Mouse (Mus musculus) cerebellum, adult 9-10 months (tissue): ENCODE results near the gene Krtap16-1.

Source experiments
- DNase-seq: peaks from one replicate; pipeline ENCODE4 v3.0.0; 2022

Gene Krtap16-1

DNA sequence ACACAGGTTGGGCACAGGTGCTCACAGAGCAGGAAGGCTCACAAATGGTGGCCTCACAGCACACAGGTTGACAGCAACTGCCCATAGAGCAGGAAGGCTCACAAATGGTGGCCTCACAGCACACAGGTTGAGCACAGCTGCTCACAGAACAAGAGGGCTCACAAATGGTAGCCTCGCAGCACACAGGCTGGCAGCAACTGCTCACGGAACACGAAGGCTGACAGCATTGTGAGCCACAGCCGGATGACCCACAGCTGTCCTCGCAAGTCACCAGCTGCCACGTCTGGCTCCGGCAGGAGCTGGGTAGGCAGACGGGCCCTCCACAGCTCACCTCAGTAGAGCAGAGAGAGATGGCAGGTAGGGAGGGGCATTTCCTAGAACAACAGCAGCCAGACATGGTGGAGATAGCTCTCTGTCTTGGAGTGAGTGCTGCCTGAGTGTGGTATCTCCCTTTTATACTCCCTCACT, at the start of gene Krtap16-1:
Gene Krtap16-1 (minus strand): TSS at position 418 of the 468 bp plus-strand sequence.
- no peak for DNase-seq

DNA sequence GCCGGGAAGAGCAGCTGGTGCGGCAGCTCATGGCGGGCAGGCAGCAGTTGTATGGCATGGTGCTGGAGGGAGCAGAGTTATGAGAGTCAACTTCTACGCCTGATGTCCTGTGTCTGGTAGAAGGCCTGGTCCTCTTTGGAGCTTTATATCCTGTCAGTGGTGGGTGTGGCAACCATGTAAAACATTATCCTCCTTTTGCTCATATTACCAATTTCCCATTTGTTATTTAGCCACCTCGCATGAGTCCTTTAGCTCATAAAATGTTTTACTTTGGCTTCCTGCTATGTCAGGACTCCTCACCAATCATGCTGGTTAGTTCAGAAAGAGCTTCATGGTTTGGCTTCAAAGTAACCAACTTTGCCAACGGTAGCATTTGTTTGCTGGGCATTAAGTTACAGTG, 43.4 kb upstream of the Krtap16-1 start, which contains the start of gene Krt33b:
Gene Krt33b (minus strand): TSS at position 101 of the 400 bp plus-strand sequence.
- no peak for DNase-seq

DNA sequence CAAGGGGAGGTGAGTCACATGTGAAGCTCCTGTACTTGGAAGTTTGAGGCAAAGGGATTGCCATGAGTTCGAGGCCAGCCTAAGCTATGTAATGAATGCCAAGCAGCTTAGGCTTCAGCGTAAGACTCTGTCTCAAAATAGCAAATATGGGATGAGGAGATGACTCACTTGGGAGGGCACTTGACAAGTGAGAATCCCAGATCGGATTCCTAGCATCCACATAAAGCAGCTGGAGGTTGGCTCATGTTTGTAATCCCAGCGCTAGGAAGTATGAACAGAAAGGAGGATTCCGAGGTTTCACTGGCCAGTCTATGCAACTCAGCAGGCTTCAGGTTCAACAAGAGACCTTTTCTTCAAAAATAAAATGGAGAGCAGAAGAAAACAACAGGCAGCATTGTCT, 35.0 kb upstream of the Krtap16-1 start:
- DNase-seq: no peak

DNA sequence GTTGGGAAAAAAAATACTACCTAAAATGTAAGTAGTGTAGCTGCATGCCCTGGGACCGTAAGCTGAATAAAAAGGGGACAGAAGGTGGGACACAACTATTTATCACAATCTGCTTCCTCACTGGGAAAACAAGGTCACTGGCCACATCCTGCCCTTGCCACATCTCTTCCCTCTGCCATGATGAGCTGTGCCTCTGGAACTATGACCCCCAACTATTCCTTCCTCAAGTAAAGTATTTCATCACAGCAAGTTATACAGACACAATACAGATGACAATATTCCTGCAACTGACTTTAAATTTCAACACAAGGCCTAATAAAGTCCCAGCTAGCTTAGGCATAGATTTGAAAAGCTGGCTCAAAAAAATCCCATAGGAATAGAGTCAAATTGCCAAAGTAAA, 33.1 kb upstream of the Krtap16-1 start:
- DNase-seq: no peak

DNA sequence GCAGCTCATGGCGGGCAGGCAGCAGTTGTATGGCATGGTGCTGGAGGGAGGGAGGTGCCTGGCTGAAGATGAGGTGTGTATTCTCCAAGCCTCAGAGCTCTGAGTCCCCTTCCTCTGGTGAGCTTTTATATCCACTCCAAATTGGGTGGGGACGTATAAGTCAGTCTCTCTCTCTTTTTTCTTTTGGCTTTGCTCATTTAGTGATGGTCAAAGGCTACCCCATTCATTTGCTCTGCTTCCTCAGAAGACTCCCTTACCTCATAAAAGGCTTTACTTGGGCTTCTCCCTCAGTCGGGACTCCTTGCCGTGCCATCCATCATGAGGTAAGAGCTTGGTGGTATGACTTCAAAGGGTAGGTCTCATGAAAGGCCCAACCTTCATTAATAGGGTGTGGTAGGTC, 29.7 kb upstream of the Krtap16-1 start, which contains the start of gene Krt33a:
Gene Krt33a (minus strand): TSS at position 101 of the 400 bp plus-strand sequence.
- DNase-seq: no peak

DNA sequence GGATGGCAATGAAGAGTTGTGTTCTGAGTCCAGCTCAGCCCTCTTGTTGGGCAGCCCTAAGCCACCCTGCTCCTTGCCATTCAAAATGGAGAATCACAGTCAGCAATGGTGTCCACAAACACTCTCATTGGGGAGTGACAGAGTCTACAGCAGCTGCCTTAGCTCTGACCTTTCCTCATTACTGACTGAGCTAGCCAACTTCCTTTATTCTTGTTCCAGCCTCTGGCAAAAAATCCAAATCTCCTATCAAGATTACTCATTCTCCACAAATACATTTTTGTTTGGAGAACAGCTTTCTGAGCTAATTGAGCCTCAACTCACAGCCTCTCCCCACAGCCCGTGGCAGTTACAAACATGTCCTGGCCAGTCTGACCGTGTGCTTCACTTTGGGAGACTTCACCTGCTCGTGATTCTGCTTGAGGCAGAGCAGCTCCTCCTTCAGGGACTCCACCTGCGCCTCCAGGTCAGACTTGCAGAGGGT, 27.3 kb upstream of the Krtap16-1 start:
- DNase-seq: no peak

DNA sequence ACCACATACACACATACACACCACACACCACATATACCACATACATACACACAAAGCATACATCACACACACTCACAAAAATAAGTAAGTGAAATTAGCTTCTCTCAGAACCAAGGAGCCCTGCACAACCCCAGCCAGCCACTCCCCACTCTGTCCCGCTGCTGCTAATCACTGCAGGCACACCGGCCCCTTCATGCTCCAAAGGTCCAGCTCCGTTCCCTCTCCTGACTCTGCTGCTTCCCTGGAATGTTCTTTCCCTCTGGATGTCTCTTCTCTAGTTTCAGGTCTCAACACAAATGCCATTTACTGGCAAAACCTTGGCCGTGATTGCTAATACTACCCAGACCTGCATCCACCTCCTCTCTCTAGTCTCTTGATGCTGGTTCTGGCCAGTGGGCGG, 24.3 kb upstream of the Krtap16-1 start:
- no peak for DNase-seq

DNA sequence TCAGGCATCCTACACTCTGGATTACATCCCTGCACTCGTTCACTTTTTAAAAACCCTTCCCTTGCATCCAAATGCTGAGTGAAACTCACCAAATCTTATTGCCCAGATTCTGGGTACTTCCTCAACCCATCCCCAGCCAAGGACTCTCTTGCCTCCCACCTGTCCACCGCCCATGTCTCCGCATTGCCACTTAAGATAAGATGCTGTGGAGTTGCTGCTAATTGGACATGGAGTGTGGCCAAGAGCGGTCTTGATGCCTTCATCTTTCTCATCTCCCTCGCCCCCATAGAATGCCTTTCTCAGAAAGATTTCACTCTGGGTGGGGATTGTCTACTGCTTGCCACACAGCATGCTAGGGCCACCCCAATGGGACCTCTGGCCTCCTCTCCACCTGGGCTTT, 21.9 kb upstream of the Krtap16-1 start:
- no peak for DNase-seq

DNA sequence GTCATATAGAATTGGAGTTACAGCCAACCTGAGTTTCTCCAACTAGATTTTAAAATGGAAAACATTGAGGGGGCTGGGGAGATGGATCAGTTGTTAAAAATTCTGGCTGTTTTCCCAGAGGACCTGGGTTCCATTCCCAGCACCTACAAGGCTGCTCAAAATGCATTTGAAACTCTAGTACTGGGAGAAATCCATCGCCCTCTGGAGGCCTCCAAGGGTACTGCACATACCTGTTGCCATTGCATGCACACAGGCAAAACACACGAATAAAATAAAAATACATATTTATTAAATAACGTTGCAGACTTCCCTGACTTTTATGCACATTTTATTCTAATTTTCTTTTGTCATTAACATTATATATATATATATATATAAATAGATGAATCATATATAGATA, 20.2 kb upstream of the Krtap16-1 start:
- DNase-seq: no peak

DNA sequence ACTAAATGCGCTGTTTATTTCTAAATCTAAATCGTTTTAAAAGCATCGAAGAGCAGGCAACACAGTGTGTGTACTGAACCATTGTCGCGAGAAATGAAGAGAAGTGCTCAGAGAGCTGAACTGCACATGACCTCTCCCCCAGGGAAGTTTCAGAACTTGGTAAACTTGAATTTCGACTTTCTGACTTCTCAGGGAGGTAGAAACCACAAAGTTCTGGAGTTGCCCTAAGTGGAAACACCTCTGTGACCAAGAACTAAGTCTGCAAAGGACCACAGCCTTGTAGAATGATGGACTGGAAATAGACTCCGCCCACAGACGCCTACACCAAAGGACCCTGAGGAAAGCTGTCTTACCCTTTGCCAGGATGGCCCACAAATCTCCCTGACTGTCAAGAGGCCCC, 19.5 kb upstream of the Krtap16-1 start:
- no peak for DNase-seq

DNA sequence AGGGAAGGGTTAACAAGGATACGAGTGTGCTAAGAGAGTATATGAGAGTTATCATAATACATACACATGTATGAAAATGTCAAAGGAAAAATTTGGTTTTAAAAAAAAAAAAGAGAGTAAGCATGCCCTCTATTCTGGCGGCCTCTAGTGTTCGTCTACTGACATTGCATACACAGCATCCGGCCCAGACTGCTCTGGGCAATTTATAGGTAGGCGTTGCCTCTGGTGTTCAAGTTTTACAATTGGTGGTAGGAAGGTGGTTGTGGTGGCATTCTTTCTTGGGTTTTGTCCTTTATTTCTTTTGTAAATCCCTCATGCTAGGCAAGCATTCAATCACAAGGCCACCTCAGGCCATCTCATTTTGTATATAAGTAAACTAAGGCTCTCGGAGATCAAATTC, 18.4 kb upstream of the Krtap16-1 start:
- peak; percentile 68 for DNase-seq

DNA sequence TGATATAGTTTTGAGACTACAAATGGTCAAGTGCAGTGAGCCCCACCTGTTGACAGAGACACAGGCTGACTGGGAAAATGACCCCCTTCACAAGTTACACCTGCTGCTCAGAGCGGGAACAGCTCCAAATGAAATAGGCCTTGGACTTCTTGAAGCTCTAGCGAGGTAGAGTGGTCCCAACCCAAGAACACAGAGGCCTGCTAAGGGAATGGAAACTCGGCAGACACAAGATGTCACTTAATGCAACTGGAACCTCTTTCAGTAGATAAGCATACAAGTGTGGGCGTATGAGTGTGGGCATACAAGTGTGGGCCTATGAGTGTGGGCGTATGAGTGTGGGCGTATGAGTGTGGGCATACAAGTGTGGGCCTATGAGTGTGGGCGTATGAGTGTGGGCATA, 12.7 kb upstream of the Krtap16-1 start:
- DNase-seq: no peak

DNA sequence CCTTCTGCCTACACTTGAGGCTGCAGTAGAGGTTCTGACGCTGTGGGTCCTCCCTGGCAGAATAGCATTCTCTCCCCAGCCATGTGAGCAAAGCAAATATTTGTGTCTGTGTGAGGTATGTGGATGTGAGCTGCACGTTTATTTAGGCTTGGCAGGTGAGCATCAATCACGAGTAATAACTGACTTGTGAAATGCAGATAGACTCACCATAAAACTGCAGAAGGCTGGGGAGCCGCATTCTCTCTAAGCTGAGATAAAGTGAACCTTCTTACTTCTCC, 7.9 kb upstream of the Krtap16-1 start:
- DNase-seq: no peak

DNA sequence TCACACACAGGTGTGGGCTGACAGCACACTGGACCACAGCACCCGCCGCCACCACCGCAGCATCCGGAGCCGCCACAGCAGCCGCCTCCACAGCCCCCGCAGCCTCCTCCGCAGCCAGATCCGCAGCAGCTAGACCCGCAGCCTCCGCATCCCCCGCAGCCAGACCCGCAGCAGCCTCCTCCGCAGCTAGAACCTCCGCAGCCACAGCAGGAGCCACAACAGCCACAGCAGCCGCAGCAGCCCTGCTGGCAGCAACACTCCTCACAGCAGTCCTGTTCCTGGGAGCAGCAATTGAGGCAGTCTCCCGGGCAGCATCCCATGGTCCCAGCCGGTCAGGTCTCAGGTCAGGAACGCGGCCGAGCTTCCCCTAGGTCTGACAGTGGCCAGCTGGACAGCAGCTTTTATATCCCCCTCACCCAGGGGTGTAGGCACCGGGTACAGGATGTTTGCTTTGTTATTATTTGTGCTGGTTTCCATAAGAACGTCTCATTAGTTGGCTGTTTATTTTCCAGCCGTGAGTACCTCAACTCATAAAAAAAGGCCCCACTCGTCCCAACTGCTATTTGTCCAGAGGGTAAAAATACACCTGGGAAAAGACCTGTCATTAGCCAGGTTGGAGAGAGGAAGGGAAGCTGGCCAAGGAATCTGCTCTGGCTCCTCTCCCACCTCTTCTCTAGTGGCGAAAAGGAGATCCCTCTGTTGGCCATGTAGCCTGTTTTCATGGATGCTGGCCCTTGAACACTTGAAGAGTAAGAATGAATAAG, 7.4 kb upstream of the Krtap16-1 start, which contains the start of gene Krtap17-1:
Gene Krtap17-1 (minus strand): TSS at position 375 of the 764 bp plus-strand sequence.
- no peak for DNase-seq

DNA sequence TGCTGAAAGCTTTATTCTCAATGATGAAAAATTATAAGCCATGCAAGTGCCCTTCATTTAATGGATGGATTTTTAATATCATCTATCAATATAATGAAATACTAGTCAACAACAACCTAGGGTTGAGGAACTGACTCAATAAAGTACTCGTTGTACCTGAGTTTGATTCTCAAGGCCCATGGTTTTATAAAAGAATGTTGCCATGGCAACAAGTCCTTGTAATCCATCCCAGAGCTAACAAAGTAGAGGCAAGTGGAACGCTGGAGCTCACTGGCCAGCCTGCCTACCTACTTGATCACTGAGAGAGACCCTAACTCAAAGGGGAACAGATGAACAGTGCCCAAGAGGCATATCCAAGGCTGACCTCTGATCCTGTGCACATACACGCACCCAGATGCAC, 4.2 kb upstream of the Krtap16-1 start:
- DNase-seq: no peak

DNA sequence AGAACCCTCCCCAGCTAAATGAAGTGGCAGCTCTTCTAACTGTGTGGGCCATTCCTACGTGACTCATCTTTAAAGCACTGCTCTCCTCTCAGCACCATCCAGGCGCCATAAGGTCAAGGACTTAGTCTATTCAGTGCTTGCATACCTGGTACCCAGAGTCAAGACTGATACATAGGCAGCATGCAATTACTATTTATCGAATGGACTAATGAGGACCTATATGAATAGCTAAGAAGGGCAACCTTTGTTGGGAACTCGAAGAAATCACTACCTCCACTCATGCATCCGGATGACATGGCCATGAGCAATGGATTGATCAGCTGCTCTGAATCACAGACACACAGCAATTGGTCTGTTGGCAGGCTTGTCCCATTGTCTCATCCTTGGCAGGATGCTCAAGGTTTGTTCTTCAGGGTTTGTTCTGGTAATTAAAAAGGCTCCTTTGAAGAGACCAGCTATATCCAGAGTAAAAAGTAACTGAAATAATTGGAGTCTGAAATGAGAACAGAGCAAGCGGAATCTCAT, 3.5 kb upstream of the Krtap16-1 start:
- DNase-seq: peak; percentile 26

DNA sequence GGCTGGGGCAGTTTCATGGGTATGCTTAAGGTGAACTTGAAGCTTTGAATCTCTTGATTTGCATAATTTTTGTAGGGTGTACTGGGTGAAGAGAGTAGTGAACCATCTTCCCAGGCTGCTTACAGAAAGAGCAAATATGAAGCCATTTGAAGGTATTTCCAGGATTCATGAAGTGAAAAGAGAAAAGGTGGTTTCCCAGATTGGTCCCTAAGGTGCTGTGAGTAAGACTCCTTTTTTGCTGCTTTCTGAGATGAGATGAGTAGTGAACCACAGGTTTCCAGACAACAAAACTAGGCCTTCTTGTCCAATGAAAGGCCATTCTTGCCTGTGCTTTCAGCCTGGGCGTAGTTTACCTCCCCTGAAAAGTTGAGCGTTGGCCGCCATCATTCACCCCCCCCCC, 2.1 kb upstream of the Krtap16-1 start:
- DNase-seq: no peak

DNA sequence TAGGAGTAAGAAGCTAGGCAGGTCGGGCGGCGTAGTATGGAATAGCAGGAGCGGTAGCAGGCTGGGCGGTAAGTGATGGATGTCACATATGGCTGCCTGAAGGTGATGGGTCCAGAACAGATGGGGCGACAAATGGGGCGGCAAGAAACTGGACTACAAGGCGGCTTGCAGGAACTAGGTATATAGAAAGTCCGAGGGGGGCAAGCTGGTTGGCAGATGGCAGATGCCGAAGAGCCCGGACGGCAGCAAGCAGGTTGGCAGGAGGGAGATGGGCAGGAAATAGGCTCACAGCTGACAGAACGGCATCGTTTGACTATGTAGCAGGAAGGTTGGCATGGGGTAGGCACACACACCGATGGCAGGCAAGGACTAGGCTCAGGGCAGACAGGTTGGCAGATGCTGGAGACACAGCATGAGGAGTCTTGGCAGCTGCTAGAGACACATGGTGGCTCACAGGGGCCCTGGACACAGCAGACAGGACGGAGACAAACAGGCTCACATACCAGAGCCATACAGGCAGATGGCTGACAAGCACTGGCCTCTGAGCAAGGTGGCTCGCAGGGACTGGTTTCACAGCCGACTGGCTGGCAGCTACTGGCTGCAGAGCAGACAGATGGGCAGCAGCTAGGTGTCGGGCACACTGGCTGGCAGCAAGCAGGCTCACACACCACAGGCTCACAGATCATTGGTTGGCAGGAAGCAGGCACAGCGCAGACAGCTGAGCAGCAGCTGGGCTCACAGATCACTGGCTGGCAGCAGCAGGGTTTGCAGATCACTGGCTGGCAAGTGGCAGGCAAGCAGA, 905 bp downstream of the Krtap16-1 start:
- DNase-seq: peak; percentile 95

DNA sequence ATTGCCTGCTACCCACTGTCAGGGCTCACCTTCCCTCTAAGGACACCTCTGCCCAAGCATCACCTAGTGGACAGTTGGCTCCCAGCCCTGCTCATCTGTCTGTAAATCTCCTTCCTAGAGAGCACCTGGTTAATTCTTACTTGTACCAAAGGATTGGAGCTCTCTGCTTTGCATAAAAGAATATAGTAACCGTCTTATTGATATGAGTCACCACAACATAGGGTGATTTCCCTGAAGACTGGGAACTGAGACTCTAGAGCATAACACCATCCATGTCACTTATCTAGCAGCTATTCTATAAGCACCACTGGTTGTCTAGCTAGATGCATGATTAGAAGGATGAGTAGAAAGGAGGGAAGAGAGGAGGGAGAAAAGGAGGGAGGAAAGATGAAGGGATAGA, 3.0 kb downstream of the Krtap16-1 start:
- no peak for DNase-seq

DNA sequence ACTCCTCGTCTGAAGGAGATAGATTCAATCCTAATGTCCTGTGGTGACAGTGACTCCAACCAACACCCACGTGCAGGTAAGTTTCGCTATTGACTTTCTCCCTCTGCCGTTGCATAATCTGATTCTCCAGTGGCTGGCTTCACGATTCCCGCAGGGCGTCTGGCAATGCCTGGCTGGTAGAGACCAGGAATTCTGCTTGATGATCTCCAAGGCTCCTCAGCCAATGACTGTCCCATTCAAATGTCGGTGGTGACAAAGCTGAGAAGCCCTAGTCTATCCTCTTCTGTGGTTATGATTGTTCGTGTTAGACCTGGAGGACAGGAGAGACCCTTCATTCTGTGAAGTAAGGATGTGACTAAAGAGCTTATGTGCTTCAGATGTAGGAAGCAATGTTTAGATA, 3.7 kb downstream of the Krtap16-1 start:
- DNase-seq: no peak

DNA sequence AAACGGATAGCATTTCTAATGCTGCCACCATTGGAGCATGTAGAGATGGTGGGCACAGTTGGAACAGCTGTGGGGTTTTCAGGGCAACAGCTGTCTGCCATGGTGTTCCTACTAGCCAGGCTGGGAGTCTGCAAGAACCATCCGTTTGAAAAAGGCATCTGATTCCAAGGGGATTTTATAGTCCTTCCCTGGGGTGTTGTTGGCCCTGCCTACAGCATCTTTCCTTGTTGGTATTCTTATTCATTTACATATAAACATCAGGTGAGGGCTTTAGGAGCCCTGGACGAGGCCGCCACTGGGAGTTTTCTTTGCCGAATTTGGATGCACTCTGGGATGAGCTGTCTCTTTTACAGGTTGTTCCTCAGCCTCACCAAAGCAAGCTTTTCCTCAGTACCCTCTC, 7.4 kb downstream of the Krtap16-1 start, which contains the start of gene Krtap29-1:
Gene Krtap29-1 (minus strand): TSS at position 101 of the 400 bp plus-strand sequence.
- no peak for DNase-seq

DNA sequence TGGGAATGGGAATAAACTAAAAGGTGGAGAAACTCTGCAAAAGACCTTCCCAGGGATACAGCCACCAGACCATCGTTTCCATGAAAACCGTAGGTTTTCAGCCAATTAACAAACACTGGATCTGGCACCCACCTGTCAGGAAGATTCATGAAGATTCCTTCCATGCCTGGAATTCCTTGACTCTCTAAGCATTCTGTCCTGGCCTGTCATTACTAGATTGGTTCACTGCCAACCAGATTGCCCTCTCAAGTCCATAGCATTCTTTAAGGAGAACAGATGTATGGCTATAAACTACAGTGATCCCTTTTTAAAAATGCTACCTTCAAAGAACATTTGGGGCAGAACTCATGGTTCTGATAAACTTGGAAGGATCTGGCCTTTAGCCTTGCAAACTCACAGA, 20.4 kb downstream of the Krtap16-1 start:
- no peak for DNase-seq

DNA sequence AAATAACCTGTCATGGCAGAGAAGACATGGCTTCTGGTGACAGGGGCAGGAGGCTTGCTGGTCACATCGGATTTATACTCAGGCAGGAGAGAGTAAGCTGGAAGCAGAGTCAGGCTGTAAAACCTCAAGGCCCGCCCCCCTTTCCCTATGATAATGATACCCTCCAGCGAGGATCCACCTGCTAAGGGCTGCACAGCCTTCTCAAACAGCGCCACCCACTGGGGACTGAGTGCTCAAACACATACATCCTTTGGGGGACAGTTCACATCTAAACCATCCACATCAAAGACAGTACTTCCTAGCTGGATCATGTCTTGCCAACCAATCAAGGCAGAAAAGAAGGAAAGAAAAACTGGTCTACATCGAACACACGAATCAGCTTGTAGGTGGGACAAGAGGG, 22.2 kb downstream of the Krtap16-1 start:
- no peak for DNase-seq

DNA sequence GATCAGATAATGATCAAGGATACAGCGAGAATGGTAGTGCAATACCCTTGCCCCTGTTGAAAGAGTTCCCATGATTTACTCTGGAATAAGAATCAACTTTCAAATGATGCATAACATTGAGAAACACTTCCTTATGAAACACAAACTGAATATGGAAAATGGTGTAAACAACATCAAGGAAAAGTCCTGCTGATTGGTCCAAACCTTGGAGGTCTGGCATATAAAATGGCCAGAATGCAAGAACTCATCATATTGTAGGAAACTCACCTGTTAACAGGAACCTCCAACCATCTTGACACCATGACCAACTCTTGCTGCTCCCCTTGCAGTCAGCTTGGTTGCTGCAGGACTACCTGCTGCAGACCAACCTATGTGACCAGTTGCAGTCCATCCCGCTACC, 38.2 kb downstream of the Krtap16-1 start, which contains the start of gene Krtap9-5:
Gene Krtap9-5 (plus strand): TSS at position 301 of the 400 bp plus-strand sequence.
- DNase-seq: no peak
